Mouse (Mus musculus): ENCODE measurements around the gene Ntm.

- no peak for TF ChIP-seq POLR2A (IDR thresholded peaks at IDR 0.05; ENCODE audit: borderline replicate concordance, control insufficient read depth, low read depth, low read length)
- TF ChIP-seq CTCF (IDR thresholded peaks at IDR 0.05; ENCODE audit: control insufficient read depth, insufficient read depth, low read length), result no peak
These were observed 572.0 kb downstream of the Ntm start for GRCm38 (mm10) chr9:29390796-29391517.

Measured in bone marrow, adult 2 months (tissue).